Mouse (Mus musculus) heart, postnatal 0 days (tissue): ENCODE measurements at regions not wholly inside any gene's neighbourhood (a gene's known extent, or its start where the extent isn't known, plus 50 kb on each side); places are given as distances from the start of the nearest gene placed in this dataset.

Experiments used
- CTCF ChIP-seq: IDR thresholded peaks from 2 replicates; pipeline ENCODE4 v1.5.1; 2016; ENCODE audit warnings: antibody characterized with exemption, control low read depth, low read depth
- EP300 ChIP-seq: IDR thresholded peaks from 2 replicates; pipeline ENCODE4 v1.6.1; 2016; ENCODE audit warnings: antibody characterized with exemption, low read depth

- TF ChIP-seq CTCF (no peak), EP300 (no peak)
Observed at GRCm38 (mm10) chr11:19616520-19616919, 307.7 kb upstream of the Spred2 start.
